Mouse (Mus musculus): ENCODE measurements at regions not wholly inside any gene's neighbourhood (a gene's known extent, or its start where the extent isn't known, plus 50 kb on each side); places are given as distances from the start of the nearest gene placed in this dataset.

DNA sequence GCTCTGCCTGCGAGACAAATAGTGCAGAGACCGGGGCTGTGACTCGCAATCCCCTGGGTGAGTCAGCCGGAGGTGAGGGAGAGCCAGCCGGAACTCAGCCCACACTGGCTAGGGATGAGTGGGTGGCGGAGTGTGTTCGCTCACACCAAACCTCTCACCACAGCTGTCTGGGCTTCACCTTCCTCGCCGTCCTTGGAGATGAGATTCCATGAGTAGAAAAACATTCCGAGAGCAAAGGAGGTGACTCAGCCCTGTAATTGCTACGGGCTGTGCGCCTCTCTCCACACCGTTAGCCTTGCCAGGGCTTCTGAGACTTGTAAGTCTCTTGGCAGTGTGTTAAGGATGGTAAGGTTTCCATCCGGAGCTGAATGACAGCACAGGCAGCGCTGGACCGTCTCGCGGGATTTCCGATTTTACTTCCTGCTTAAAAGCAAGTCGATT lies 60.7 kb upstream of the Ank start:
- no peak for DNase-seq (ENCODE audit: low read depth, low spot score)

DNA sequence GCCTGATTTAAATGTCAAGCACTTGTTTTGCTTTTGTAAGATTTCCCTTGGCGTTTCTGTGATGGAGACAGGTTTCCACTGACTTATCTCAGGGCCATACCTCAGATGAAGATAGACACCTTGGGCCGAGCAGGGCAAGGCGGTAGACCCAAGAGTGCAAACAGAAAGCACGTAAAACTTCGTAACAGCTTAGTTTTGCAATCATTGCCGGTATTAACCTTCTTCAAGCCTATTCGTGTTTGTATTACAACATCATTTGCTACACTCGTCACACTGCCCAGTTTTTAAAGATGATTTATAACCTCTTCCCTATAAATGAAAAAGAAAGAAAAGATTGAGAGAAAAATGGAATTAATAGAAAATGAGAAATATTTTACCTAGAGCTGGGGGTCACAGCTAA lies 56.6 kb upstream of the Ank start:
- no peak for DNase-seq (ENCODE audit: low read depth, low spot score)

DNA sequence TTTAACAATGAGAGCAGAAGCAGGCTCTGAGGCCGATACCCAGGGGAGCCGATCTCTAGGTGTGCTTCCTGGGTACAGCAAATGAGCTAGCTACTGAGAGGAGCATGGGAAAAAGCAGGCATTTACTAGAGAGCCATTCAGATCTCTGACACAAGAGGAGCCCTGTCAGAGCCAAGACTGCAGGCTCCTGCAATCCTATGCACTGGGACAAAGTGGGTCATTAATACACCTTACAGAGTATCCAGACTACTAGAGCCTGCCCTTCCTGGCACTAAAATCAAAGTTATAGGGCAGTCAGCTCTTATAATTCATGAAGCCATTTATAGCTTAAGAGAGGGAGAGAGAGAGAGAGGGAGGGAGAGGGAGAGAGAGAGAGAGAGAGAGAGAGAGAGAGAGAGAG lies 54.2 kb upstream of the Ank start:
- no peak for DNase-seq (ENCODE audit: low read depth, low spot score)

DNA sequence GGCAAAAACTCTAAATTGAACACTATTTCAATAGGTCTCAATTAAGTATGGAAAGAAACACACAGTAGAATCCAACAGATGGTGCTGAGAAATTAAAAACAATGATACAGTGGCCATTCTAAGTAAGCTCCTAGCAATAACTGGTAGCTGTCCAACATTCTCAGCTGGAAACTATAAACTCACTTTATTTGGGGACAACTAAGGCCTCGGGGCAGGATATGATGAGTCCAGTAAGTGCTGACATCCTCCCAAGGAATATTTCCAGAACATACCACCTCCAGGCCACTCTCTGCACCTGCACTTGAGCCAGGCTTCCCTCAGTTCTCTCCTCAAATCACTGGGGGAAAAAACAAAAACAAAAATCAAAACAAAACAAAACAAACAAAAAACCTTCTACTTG lies 53.7 kb upstream of the Ank start:
- DNase-seq (ENCODE audit: low read depth, low spot score), result no peak

DNA sequence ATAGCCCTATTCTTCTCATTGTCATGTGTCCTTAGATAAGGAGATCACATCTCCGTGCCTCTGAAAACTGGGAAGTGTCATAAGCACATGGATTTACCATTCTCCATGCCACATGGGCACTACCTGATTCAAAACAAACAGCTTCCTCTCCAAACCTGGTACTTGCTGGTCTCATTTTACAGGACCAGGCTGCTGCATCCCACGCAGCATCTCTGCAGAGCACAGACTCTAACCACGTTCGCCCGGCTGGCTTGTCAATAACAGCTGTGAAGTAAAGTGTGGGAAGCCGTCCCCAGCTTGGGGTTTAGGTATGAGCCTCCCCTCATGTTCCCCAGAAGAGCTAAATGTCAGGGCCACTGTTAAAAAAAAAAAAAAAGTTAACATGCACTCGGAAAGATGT lies 53.0 kb upstream of the Ank start:
- DNase-seq (ENCODE audit: low read depth, low spot score), result no peak

DNA sequence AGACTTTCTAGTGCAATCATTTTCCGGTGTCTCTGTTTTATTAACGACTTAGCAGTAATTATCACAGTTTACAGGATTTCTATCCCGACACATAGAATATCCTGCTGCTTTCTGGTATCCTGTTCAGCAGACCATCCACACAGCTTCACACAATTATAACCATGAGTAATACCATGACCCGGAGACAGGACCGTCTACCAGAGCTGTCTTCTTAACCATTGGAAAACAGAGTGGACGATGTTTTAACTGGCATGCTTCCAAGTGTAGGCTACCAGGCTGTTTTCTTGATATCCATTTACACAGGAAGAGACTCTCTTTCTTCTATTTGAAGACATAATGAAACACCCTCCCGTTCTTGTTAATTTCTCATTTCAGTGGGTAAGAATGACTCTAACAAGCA lies 51.7 kb upstream of the Ank start:
- no peak for DNase-seq (ENCODE audit: low read depth, low spot score)

All from embryo, embryonic 11.5 days (tissue).